Mouse (Mus musculus) olfactory bulb, adult 2 months (tissue): ENCODE data around the gene Sipa1l3.

Experiments used
- CTCF ChIP-seq: fragments of 200-500 bp; IDR thresholded peaks from 2 replicates; pipeline ENCODE4 v1.5.1; 2012; ENCODE audit warnings: low read depth, mild to moderate bottlenecking, low read length, moderate library complexity; ENCODE audit not compliant: insufficient read depth
- POLR2A ChIP-seq: fragments of 200-500 bp; IDR thresholded peaks from 2 replicates; pipeline ENCODE4 v1.6.1; 2012; ENCODE audit warnings: mild to moderate bottlenecking, low read depth, low read length, moderate library complexity; ENCODE audit not compliant: insufficient read depth

- TF ChIP-seq POLR2A: no peak
- no peak for TF ChIP-seq CTCF
Observed at GRCm38 (mm10) chr7:29368004-29368320, 150.5 kb downstream of the Sipa1l3 start.
